ENCODE assay signal across 9 mouse cellular contexts in the genomic region with DNA sequence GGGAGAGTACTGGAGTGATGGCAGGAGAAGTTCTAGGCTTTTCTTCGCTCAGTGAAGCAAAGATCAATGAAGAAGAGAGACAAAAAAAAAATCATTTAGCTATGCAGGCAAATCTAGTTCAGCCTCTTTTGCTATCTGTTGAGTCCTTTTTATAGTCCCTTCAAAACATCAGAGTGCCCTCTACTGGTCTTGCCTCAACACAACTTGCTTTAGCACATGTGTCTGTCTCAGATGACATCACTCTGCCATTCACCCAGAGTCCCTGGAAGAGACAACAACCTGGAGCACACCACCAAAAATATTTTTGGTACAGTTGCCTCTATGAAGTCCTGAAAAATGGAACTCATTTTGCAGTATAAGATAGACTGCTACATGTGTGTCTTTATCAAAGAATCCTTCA.
DNase-seq lines count a peak whose midpoint lies in the region; ATAC-seq and TF ChIP-seq lines count a peak whose summit lies in the region.
"Had no signal": no experiment of that assay in that cellular context is flagged by ENCODE, and none has a peak within 500 bp of the region (broad histone marks: within the 10 kb centered on the region; RNA-seq: fewer than 3 reads in every experiment).

No protein-coding gene starts in this region.

- no peak overlapping the region for H3K9ac ChIP-seq in embryonic facial prominence, embryonic 14.5 days (ENCODE audit: low read depth, low read length)

- no peak overlapping the region for H3K27ac ChIP-seq in embryonic facial prominence, embryonic 14.5 days (replicated peaks; ENCODE audit: low read depth, low read length)

- no peak for ATAC-seq in embryonic facial prominence, embryonic 14.5 days (ENCODE audit: low read depth)
- ATAC-seq in inflammation-experienced regulatory T-cells, adult 6 months: no peak

- peak; percentile 37 for TF ChIP-seq CTCF in E14TG2a.4 (conservative IDR thresholded peaks at IDR 0.05; ENCODE audit: low read length)

- no peaks in the 10 kb centered on the region for H3K27me3 ChIP-seq in E14TG2a.4 (ENCODE audit: insufficient read depth, low read length)
- no peaks in the 10 kb centered on the region for H3K27me3 ChIP-seq in embryonic facial prominence, embryonic 14.5 days (replicated peaks; ENCODE audit: control insufficient read depth, insufficient read depth, low read length)

- H3K9me3 ChIP-seq in E14TG2a.4 (ENCODE audit: low read length): no peaks in the 10 kb centered on the region
- H3K9me3 ChIP-seq in embryonic facial prominence, embryonic 14.5 days (ENCODE audit: control insufficient read depth, low read length): no peaks in the 10 kb centered on the region

- no peak overlapping the region for H3K4me2 ChIP-seq in embryonic facial prominence, embryonic 14.5 days (ENCODE audit: low read depth, low read length)
- H3K4me2 ChIP-seq: heart, embryonic 11.5 days had no signal

- peak; percentile 1 for DNase-seq in cerebellum, adult 9-10 months
- DNase-seq in cerebellum, postnatal 25 days: no peak
- peak; percentile 11 for DNase-seq in layer of hippocampus, adult 11-12 months (ENCODE audit: low spot score)
- no peak for DNase-seq in layer of hippocampus, postnatal 25 days (ENCODE audit: extremely low spot score in 1 of 2, low spot score in 1 of 2)
- DNase-seq in embryonic facial prominence, embryonic 14.5 days (ENCODE audit: low spot score): peak; percentile 2
- no peak for DNase-seq in adrenal gland, postnatal 14 days

- no peaks in the 10 kb centered on the region for H3K36me3 ChIP-seq in E14TG2a.4 (ENCODE audit: insufficient read depth, low read length)
- H3K36me3 ChIP-seq in embryonic facial prominence, embryonic 14.5 days (ENCODE audit: control insufficient read depth, insufficient read depth, low read length): no peaks in the 10 kb centered on the region

- no peak overlapping the region for H3K4me3 ChIP-seq in E14TG2a.4 (replicated peaks; ENCODE audit: low read length)
- no peak overlapping the region for H3K4me3 ChIP-seq in embryonic facial prominence, embryonic 14.5 days (ENCODE audit: low read depth, low read length)

- no peaks in the 10 kb centered on the region for H3K4me1 ChIP-seq in E14TG2a.4 (replicated peaks; ENCODE audit: low read depth, low read length)
- no peaks in the 10 kb centered on the region for H3K4me1 ChIP-seq in embryonic facial prominence, embryonic 14.5 days (ENCODE audit: control insufficient read depth, insufficient read depth, low read length)

- WGBS in embryonic facial prominence, embryonic 14.5 days: 72% methylated on average over 1 of the region's 1 CpGs

Comparison
In these comparisons a context has a peak if more than half of its experiments do, and no peak if none do; other contexts are left out.
1. DNase-seq: peak in cerebellum, adult 9-10 months (single experiment), layer of hippocampus, adult 11-12 months (single experiment) and embryonic facial prominence, embryonic 14.5 days (single experiment); none in cerebellum, postnatal 25 days (0 of 2), layer of hippocampus, postnatal 25 days (0 of 2) and adrenal gland, postnatal 14 days (single experiment).